Mouse (Mus musculus): Measurements from ENCODE around the gene Oscp1. TPM values are rescaled to one million over a fixed set of nuclear protein-coding genes. Genes with fewer than 3 reads are reported as not detected.

Oscp1 gene
- polyA plus RNA-seq, 1 experiment from 2014 or later = 19.2 TPM

DNA sequence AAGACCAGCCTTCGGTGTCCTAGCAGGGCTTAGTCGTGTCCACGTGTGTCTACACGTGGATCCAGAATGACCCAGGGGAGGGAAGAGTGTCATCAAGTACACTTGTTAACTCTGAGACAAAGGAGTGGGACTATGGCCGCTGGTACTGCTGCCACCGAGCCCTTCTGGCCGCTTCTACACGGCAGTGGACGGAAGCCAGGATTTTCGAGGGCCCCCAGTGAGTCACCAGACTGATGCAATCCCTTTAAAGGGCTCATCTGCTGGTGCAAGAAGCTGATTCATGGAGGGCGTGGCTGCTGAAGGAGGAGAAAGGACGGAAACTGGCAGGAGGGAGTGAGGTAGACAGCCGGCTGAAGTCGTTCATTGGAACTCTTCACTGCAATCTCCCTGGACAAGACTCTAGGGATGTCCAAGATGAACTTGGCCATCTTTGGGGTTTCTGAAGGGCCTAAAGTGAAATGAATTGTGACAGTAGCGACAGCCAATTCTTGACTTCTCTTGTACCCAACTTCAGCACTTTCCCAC is 44.8 kb downstream of the Oscp1 start:
- Histone ChIP-seq H3K9me3 (no peaks in the 10 kb centered on the region), H3K27me3 (no peaks in the 10 kb centered on the region), H3K9ac (peak overlapping the region; percentile 64), H3K4me3 (peak overlapping the region; percentile 87), H3K4me2 (peak overlapping the region; percentile 96), H3K27ac (peak overlapping the region; percentile 86), H3K4me1 (peaks cover 32% of the 10 kb centered on the region), H3K36me3 (0 out of 2 replicates have a peak, but pooled peaks cover 10% of the 10 kb centered on the region)
- 2% methylated on average over 15 of the region's 15 CpGs for WGBS
- ATAC-seq (ENCODE audit: insufficient number of reproducible peaks, insufficient read depth, low FRiP score, low TSS enrichment, low read depth) = no peak

DNA sequence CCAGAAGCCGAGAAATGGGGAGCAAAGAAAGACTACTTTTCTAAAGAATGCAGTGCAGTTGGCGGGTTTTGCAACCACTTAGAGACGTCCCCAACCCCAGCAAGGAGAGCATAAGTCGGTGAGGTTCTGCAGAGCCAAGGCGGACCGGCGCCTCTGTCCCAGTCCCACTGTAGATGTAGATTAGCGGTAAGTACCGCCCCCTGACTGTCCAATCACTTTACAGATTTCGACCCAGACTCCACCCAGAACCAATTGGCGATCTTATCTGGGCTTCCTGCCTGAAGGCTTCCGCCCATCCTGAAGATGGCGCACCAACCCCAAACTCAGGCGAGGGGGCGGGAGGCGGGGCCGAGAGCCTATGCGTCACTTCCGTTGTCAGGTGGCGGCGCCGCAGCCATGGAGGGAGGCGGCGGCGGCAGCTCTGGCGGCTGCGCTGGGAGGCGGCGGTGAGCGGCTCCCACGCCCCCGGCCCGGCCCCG is 45.3 kb downstream of the Oscp1 start, which contains the start of gene Stk40:
Gene Stk40 (plus strand): TSS at position 368 of the 479 bp plus-strand sequence.
- 1% methylated on average over 34 of the region's 34 CpGs for WGBS
- H3K4me1 ChIP-seq = peaks cover 32% of the 10 kb centered on the region
- peak within 1 kb of the TSS; percentile 87 for H3K4me3 ChIP-seq
- H3K27me3 ChIP-seq = no peaks in the 10 kb centered on the region
- peak within 1 kb of the TSS; percentile 86 for H3K27ac ChIP-seq
- peak; percentile 93 for ATAC-seq (ENCODE audit: insufficient number of reproducible peaks, insufficient read depth, low FRiP score, low TSS enrichment, low read depth)
- H3K9ac ChIP-seq = peak within 1 kb of the TSS; percentile 87
- H3K36me3 ChIP-seq = 0 out of 2 replicates have a peak, but pooled peaks cover 5% of the 10 kb centered on the region
- peak within 1 kb of the TSS; percentile 96 for H3K4me2 ChIP-seq
- no peaks in the 10 kb centered on the region for H3K9me3 ChIP-seq

DNA sequence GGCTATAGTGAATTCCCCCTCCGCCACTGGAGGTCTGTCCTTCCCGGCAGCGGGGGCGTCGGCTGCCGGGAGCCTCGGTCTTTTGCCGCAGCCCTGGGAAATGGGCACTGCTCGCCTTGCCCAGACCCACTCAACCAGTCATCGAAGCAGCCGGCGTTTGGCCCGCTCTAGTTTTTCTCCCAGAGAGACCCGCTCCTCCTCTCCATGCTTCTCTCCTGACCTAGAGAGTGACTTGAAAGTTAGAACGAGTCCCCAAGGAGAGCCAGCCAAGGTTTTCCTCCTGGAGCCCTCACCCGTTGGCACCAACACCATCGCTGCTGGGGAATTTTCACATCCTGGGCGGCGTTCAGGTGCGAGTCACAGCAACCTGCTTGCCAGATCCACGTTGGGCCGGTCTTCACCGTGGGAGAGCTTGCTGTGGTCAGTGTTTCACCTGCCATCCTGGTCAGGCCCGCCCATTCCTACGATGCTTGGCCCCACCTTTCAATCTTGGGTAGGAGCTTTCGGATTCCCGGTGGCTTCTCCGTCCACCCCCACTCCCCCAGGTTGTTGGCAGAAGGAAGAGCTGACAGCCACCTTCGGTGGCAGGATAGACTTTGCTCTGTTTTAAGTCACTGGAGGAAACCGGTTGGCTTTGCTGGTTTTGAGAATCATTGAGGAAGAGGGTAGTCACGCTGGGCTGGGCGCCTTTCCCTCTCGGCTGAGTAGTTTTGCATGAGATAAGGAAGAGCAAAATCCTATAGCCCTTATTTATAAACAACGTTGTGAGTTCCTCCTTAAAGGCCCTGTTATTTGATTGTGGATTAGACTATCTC is 46.1 kb downstream of the Oscp1 start:
- H3K36me3 ChIP-seq = no peaks in the 10 kb centered on the region
- ATAC-seq (ENCODE audit: insufficient number of reproducible peaks, insufficient read depth, low FRiP score, low TSS enrichment, low read depth) = 0 out of 2 replicates have a peak, but pooled peaks have one; percentile 5
- peak overlapping the region; percentile 96 for H3K4me2 ChIP-seq
- H3K9me3 ChIP-seq = no peaks in the 10 kb centered on the region
- no peaks in the 10 kb centered on the region for H3K27me3 ChIP-seq
- peak overlapping the region; percentile 68; the same call in 1 of the 2 replicates for H3K27ac ChIP-seq
- peak overlapping the region; percentile 87 for H3K9ac ChIP-seq
- H3K4me1 ChIP-seq = peaks cover 32% of the 10 kb centered on the region
- H3K4me3 ChIP-seq = peak overlapping the region; percentile 87
- 3% methylated on average over 34 of the region's 34 CpGs for WGBS

DNA sequence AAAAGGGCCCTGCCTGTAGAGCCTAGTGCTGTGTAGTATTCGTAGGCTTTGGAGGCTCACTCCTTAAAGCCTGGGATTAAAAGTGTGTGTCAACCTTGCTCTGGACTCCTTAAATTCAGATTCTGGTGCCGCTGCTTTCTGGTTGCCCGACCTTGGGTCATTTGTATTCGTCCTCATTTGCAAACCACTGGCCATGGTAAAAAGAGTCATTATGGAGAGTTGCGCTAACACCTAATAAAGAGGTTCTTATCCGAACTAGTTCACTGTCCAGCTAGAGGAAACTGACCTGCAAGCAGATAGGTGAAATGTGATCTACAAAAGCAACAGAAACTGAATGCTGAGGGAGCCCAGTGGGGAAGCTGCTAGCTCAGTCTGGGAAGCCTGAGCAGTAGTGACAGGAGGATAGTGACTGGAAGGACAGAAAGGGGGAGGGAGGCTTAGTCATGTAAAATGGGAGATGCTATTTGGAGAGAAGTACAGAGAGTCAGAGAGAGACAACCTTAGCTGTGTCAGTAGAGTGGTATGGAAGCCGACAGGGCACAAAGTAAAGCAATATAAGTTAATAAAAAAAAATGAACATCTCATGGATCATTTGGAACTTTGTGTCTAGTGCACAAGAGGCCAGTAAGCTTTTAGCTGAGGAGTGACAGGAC is 46.9 kb downstream of the Oscp1 start:
- 55% methylated on average over 7 of the region's 7 CpGs for WGBS
- Histone ChIP-seq H3K4me3 (peak overlapping the region; percentile 87), H3K9me3 (no peaks in the 10 kb centered on the region), H3K9ac (peak overlapping the region; percentile 87; the same call in 1 of the 2 replicates), H3K27ac (no peak overlapping the region), H3K4me1 (peaks cover 40% of the 10 kb centered on the region), H3K36me3 (no peaks in the 10 kb centered on the region), H3K27me3 (no peaks in the 10 kb centered on the region), H3K4me2 (peak overlapping the region; percentile 96)
- ATAC-seq (ENCODE audit: insufficient number of reproducible peaks, insufficient read depth, low FRiP score, low TSS enrichment, low read depth) = no peak

DNA sequence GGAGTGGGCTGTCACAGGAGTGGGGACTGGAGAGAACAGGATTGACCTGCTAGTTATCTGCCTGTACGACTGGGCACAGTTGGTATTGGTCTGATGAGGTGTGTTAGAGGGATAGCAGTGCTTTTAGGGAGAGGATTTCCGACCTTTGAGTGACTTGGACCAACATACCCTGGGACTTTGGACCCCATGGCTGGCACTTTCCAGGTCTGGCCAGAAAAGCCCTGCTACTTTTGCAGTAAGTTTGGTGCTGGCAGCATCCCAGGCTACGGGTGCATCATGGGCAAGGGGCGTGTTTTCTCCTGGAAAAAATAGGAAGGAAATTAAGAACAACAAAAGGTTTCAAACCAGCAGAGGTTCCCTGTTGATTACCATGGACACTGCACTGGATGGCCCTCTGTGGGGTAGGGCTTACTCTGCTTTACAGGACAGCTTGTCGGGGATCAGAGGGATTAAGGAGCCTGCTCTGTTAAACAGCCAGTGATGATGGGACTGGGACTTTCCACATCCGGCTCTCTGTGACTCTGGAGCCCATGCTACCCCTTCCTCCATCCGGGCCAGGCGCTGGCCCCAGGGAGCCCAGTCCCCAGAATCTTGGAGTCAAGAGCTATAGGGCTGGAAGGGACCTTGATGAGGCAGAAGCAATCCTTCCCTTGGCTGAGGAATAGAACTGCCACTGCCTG is 49.8 kb downstream of the Oscp1 start:
- Histone ChIP-seq H3K27me3 (no peaks in the 10 kb centered on the region), H3K9me3 (no peaks in the 10 kb centered on the region), H3K4me3 (no peak overlapping the region), H3K36me3 (no peaks in the 10 kb centered on the region), H3K9ac (peak overlapping the region; percentile 32; the same call in 1 of the 2 replicates), H3K4me2 (no peak overlapping the region), H3K27ac (no peak overlapping the region), H3K4me1 (peaks cover 42% of the 10 kb centered on the region)
- ATAC-seq (ENCODE audit: insufficient number of reproducible peaks, insufficient read depth, low FRiP score, low TSS enrichment, low read depth) = no peak
- WGBS = 43% methylated on average over 8 of the region's 8 CpGs

DNA sequence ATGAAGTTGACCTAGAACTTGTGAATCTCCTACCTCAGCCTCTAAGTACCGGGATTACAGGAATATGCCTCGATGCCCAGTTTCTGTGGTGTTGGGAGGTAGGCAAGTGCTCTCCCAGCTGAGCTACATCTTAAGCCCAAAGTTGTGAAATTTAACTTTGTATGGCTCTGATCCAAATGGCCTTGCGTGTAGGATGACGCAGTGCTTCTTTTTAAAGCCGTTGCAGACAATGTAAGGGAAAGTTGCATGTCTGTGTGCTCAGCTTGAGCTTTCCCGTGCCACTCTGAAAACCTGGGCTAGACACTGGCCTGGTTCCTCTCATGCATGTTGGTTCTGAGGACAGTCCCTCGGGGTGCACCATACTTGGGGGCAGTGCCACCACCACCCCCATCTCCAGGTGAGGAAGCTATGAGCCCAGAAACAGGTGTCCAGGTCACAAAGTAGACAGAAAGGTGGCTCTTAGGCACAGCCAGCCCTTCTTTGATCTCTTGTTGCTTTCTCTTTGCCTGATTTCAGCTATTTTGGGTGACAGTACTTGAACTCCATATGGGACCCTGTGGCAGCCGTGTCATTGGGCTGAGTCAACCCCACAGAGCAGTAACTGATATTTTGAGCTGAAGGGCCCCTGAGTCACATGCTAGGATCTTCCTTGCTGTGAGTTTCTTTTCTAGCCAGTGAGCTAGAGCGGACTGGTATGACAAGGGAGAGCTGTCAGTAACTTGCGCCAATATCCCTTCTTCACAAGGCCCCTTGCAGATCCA is 51.4 kb downstream of the Oscp1 start:
- Histone ChIP-seq H3K36me3 (no peaks in the 10 kb centered on the region), H3K4me2 (peak overlapping the region; percentile 47), H3K27me3 (no peaks in the 10 kb centered on the region), H3K9me3 (no peaks in the 10 kb centered on the region), H3K4me1 (peaks cover 41% of the 10 kb centered on the region), H3K4me3 (no peak overlapping the region), H3K27ac (peak overlapping the region; percentile 87), H3K9ac (no peak overlapping the region)
- ATAC-seq (ENCODE audit: insufficient number of reproducible peaks, insufficient read depth, low FRiP score, low TSS enrichment, low read depth) = no peak
- 80% methylated on average over 10 of the region's 10 CpGs for WGBS

DNA sequence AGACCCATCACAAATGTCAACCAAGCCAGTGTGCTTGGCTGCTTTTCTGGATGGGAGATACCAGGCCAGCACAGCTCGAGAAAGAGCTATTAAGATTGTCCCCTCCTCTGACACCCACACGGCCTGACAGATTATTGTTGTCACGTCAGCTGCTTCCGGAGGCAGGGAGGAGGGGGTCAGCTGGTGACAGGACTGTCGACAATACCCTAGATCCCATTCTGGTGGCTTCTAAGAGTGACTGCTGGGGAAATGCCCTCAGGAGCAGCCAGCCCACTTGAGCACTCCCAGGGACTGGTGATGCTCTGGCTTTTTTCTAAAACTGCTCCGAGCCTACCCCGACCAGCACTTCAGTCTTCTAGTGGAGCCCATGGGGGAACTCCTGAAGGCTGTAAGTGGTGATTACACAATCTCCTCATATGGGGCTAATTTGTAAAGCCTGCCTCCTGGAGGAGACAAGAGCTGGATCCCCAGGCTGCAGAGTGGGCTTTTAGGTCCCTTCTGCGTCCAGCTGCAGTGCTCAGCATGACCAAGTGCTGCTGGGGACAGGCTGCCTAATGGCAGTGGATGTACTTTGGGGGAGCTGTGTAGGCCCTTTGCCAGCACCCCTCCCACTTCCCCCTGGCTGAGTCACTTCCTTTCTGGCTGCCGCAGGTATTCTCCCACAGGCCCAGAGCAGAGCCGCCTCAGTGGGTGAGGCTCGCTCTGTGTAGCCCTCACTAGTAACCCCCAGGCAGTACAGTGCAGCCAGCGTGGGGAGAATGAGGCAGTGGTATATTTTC is 52.2 kb downstream of the Oscp1 start:
- Histone ChIP-seq H3K36me3 (no peaks in the 10 kb centered on the region), H3K9me3 (no peaks in the 10 kb centered on the region), H3K27ac (peak overlapping the region; percentile 87), H3K27me3 (no peaks in the 10 kb centered on the region), H3K9ac (peak overlapping the region; percentile 59), H3K4me3 (no peak overlapping the region), H3K4me2 (peak overlapping the region; percentile 47), H3K4me1 (peaks cover 34% of the 10 kb centered on the region)
- 4% methylated on average over 12 of the region's 12 CpGs for WGBS
- ATAC-seq (ENCODE audit: insufficient number of reproducible peaks, insufficient read depth, low FRiP score, low TSS enrichment, low read depth) = peak; percentile 38; the same call in 1 of the 2 replicates

DNA sequence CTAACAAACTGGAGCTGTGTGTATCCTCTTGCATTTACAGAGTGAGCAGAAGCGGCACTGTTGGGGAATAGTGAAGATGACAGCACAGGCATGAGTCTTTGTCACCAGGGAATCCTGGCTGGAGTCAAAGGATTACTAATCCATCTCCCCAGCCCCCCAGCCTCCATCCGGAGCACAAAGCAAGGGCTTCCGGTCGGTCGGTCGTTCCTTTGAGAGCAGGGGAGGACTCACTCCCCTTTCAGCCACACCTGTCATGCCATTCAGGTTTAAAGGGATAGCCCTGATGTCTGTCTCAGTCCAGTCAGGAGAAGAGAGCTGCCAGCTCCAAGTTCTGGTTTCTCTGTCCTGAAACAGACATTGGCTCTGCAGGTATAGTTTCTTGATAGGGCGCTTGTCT is 52.8 kb downstream of the Oscp1 start:
- 22% methylated on average over 7 of the region's 7 CpGs for WGBS

DNA sequence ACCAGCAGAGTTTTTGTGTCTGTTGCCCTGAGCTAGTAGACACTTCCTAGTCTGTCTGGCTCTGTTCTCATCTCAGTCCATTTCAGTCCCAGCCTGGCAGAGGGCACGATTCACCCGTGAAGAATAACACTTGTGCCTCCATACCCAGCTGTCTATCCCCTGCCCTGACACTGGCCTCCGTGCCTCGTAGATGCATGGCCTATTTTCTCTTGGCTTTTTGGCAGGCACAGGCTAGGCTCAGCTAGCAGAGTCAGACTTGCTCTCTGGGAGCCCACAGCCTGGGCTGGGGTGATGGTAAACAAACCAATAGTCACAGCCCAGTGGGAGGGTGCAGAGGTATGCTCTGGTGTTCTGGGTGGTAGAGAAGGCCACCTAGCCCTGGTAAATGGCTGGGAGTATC is 54.9 kb downstream of the Oscp1 start:
- no peaks in the 10 kb centered on the region for H3K36me3 ChIP-seq
- no peak overlapping the region for H3K4me3 ChIP-seq
- no peaks in the 10 kb centered on the region for H3K9me3 ChIP-seq
- H3K4me1 ChIP-seq = peaks cover 28% of the 10 kb centered on the region
- H3K27ac ChIP-seq = no peak overlapping the region
- no peaks in the 10 kb centered on the region for H3K27me3 ChIP-seq
- H3K4me2 ChIP-seq = no peak overlapping the region
- no peak for ATAC-seq (ENCODE audit: insufficient number of reproducible peaks, insufficient read depth, low FRiP score, low TSS enrichment, low read depth)
- 82% methylated on average over 4 of the region's 4 CpGs for WGBS
- H3K9ac ChIP-seq = no peak overlapping the region

More for the DNA sequence above, 52.8 kb downstream of the Oscp1 start:
- Histone ChIP-seq H3K9me3 (no peaks in the 10 kb centered on the region), H3K4me2 (peak overlapping the region; percentile 47), H3K4me1 (peaks cover 33% of the 10 kb centered on the region), H3K27me3 (no peaks in the 10 kb centered on the region), H3K27ac (peak overlapping the region; percentile 87), H3K36me3 (no peaks in the 10 kb centered on the region), H3K9ac (peak overlapping the region; percentile 59), H3K4me3 (no peak overlapping the region)
- ATAC-seq (ENCODE audit: insufficient number of reproducible peaks, insufficient read depth, low FRiP score, low TSS enrichment, low read depth) = no peak

DNA sequence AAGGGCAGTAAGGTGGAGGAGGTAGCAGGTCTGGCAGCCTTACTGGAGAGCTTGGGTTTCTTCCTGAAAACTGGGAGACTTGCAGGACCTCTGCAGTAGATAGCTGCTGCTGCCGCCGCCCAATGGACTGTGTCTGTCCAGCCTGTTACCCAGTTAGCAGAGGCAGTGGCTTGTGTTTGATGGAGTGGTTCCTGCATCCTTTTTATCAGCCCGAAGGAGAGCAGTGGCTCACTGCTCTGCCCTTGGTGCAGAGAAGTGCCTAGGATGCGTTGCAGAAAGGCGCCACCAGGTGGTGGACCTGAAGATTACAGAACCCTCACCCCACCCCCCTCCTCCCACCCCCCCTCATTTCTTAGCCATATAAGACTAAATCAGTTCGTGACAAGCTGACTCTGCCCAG is 55.6 kb downstream of the Oscp1 start:
- H3K4me2 ChIP-seq = no peak overlapping the region
- no peak overlapping the region for H3K4me3 ChIP-seq
- 0 out of 2 replicates have a peak, but pooled peaks cover under 1% of the 10 kb centered on the region for H3K36me3 ChIP-seq
- no peak overlapping the region for H3K9ac ChIP-seq
- peaks cover 28% of the 10 kb centered on the region for H3K4me1 ChIP-seq
- no peaks in the 10 kb centered on the region for H3K27me3 ChIP-seq
- no peak for ATAC-seq (ENCODE audit: insufficient number of reproducible peaks, insufficient read depth, low FRiP score, low TSS enrichment, low read depth)
- 32% methylated on average over 6 of the region's 6 CpGs for WGBS
- no peaks in the 10 kb centered on the region for H3K9me3 ChIP-seq
- no peak overlapping the region for H3K27ac ChIP-seq
